Mouse (Mus musculus) ES-E14 (cell line): Measurements from ENCODE around the gene Ap5s1. TPM values are rescaled to one million over a fixed set of nuclear protein-coding genes. Genes with fewer than 3 reads are reported as not detected.
"Not testable (repeated sequence)": the region's sequence is repeated elsewhere in the genome, so short reads cannot be mapped to it uniquely, and the experiment has no call there.

Experiments
- DNase-seq: peaks from one replicate; pipeline ENCODE4 v3.0.0-alpha.2; 2013; ENCODE audit warnings: low read depth, low spot score
- H3K27ac ChIP-seq: 2 replicates; pipeline ENCODE4 v1.5.1; 2012; ENCODE audit warnings: low read depth, mild to moderate bottlenecking, low read length, moderate library complexity, mixed read lengths; ENCODE audit not compliant: poor library complexity, insufficient read depth, severe bottlenecking
- H3K36me3 ChIP-seq: 2 replicates; pipeline ENCODE4 v1.6.1; 2012; ENCODE audit warnings: mild to moderate bottlenecking, low read length, moderate library complexity, mixed read lengths; ENCODE audit not compliant: control insufficient read depth, poor library complexity, insufficient read depth, severe bottlenecking
- H3K4me1 ChIP-seq, 2 experiments: fragments of 150-350 bp in 1 of 2; sonication (generic) in 1 of 2; 2 replicates each; pipeline ENCODE4 v1.6.1; 2012; ENCODE audit warnings: low read length in 2 of 2, mild to moderate bottlenecking in 1 of 2, mixed read lengths in 1 of 2; ENCODE audit not compliant: control insufficient read depth in 2 of 2, insufficient read depth in 2 of 2, poor library complexity in 1 of 2
- H3K4me3 ChIP-seq, 2 experiments: fragments of 150-350 bp in 1 of 2; sonication (generic) in 1 of 2; 2 replicates each; pipeline ENCODE4 v1.5.1; 2012; ENCODE audit warnings: low read length in 2 of 2, low read depth in 1 of 2, mild to moderate bottlenecking in 1 of 2, mixed read lengths in 1 of 2; ENCODE audit not compliant: insufficient read depth in 1 of 2, poor library complexity in 1 of 2, severe bottlenecking in 1 of 2
- H3K9ac ChIP-seq: 2 replicates; pipeline ENCODE4 v1.6.1; 2012; ENCODE audit warnings: low read depth, mild to moderate bottlenecking, low read length, mixed read lengths; ENCODE audit not compliant: poor library complexity, insufficient read depth, severe bottlenecking
- H3K9me3 ChIP-seq: fragments of 150-350 bp; sonication (generic); 2 replicates; pipeline ENCODE4 v1.6.1; 2012; ENCODE audit warnings: low read depth, mild to moderate bottlenecking, low read length; ENCODE audit not compliant: control insufficient read depth, insufficient read depth
- CHD2 ChIP-seq: IDR thresholded peaks from 2 replicates; pipeline ENCODE4 v1.6.1; 2014; ENCODE audit warnings: mild to moderate bottlenecking, low read depth, low read length, inconsistent platforms
- HCFC1 ChIP-seq: IDR thresholded peaks from 2 replicates; pipeline ENCODE4 v1.6.1; 2012; ENCODE audit warnings: low read length, inconsistent platforms, borderline replicate concordance; ENCODE audit not compliant: insufficient read depth
- MAFK ChIP-seq: IDR thresholded peaks from 2 replicates; pipeline ENCODE4 v1.6.1; 2014; ENCODE audit warnings: mild to moderate bottlenecking, low read depth, low read length, inconsistent platforms; ENCODE audit not compliant: insufficient read depth
- ZC3H11A ChIP-seq: IDR thresholded peaks from 2 replicates; pipeline ENCODE4 v1.6.1; 2012; ENCODE audit warnings: low read depth, mild to moderate bottlenecking, inconsistent platforms, low read length, borderline replicate concordance
- ZNF384 ChIP-seq: IDR thresholded peaks from 2 replicates; pipeline ENCODE4 v1.6.1; 2012; ENCODE audit warnings: low read depth, low read length, inconsistent platforms
- in situ Hi-C, 2 experiments: fragments of 600-800 bp; cut with MboI; formaldehyde crosslinking; loops; one replicate each; pipeline ENCODE4 v1.15.1; 2025; ENCODE audit warnings: low sequenced_read_pairs in 2 of 2, inconsistent platforms in 1 of 2; ENCODE audit not compliant: unreplicated experiment in 2 of 2
- total RNA-seq: library from RNA; depleted of rRNA; stranded (reverse); fragments of 300-350 nt; gene quantifications from 2 replicates; pipeline ENCODE4 v1.2.3, GENCODE M21; 2012

The Ap5s1 gene
- total RNA-seq, 1 experiment = 7.9 TPM

DNA sequence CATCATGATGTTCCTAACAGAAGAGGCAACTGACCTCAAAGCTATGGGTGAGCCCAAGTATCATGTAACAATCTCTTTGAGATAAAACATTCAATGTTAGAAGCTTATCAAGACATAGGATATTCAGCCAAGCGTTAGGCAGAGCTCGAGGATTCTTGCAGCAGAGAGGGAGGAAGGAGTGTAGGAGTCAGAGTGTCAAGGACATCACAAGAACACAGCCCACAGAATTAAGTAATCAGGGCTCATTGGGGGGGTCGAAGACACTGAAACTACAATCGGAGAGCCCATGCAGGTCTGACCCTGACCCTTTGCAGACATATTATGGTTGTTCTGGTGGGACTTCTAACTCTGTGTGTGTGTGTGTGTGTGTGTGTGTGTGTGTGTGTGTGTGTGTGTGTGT, 13.2 kb downstream of the Ap5s1 start:
- DNase-seq = no peak
- H3K4me3 ChIP-seq = no peak overlapping the region
- H3K4me1 ChIP-seq = peaks cover 0 to 3% of the 10 kb centered on the region in 2 experiments; a peak in 3 of 4 replicates
- H3K9me3 ChIP-seq = no peaks in the 10 kb centered on the region
- TF ChIP-seq MAFK (no peak), CHD2 (no peak), ZC3H11A (no peak)
- no peak overlapping the region for H3K9ac ChIP-seq
- H3K27ac ChIP-seq = no peak overlapping the region
- no peaks in the 10 kb centered on the region for H3K36me3 ChIP-seq
- in situ Hi-C loops = no loop called here

- H3K4me1 ChIP-seq = peaks cover 0 to 4% of the 10 kb centered on the region in 2 experiments; a peak in 3 of 4 replicates
- in situ Hi-C loops = no loop called here
- no peak overlapping the region for H3K9ac ChIP-seq
- no peak overlapping the region for H3K27ac ChIP-seq
- H3K9me3 ChIP-seq = no peaks in the 10 kb centered on the region
- H3K4me3 ChIP-seq = no peak overlapping the region
- H3K36me3 ChIP-seq = no peaks in the 10 kb centered on the region
- no peak for DNase-seq
- TF ChIP-seq CHD2 = no peak
- TF ChIP-seq ZC3H11A = no peak
- TF ChIP-seq MAFK = no peak
- TF ChIP-seq ZNF384 = no peak
- TF ChIP-seq HCFC1 = no peak
Measured at GRCm38 (mm10) chr2:131221853-131222515, 15.1 kb downstream of the Ap5s1 start.

- Histone ChIP-seq H3K4me1 (peaks cover 0 to 2% of the 10 kb centered on the region in 2 experiments; a peak in 2 of 4 replicates), H3K36me3 (no peaks in the 10 kb centered on the region), H3K27ac (no peak overlapping the region), H3K9me3 (no peaks in the 10 kb centered on the region), H3K9ac (no peak overlapping the region), H3K4me3 (no peak overlapping the region)
- in situ Hi-C loops = no loop called here
- no peak for DNase-seq
- TF ChIP-seq HCFC1 (no peak), ZC3H11A (no peak), MAFK (no peak), ZNF384 (no peak), CHD2 (no peak)
Measured at GRCm38 (mm10) chr2:131222562-131222961, 15.7 kb downstream of the Ap5s1 start.

GRCm38 (mm10) chr2:131223569-131223968, 16.7 kb downstream of the Ap5s1 start:
- no peak for DNase-seq
- in situ Hi-C loops = no loop called here
- no peak for TF ChIP-seq MAFK
- no peak for TF ChIP-seq HCFC1
- no peak for TF ChIP-seq ZNF384
- Histone ChIP-seq H3K27ac (no peak overlapping the region), H3K4me1 (peaks cover 0 to 2% of the 10 kb centered on the region in 2 experiments; a peak in 1 of 4 replicates), H3K4me3 (no peak overlapping the region), H3K36me3 (no peaks in the 10 kb centered on the region), H3K9me3 (no peaks in the 10 kb centered on the region), H3K9ac (no peak overlapping the region)

DNA sequence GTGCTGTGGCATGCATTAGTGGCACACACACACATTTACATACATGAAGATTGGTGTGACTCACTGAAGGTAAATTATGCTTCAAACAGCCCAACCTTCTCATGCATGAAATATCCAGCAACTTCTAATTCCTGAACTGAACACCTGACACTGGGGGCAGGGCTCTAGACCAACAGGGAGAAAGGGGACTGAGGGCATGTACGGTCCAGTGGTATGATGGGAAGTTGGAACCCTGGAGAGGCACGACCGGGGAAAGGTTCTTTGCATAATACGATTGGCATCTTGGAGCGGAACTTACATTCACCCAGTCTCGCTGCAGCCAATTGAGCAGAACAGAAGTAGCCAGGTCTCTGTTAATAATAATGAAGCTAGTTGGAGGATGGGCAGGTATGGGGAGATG, 18.3 kb downstream of the Ap5s1 start:
- Histone ChIP-seq H3K4me3 (no peak overlapping the region), H3K9me3 (no peaks in the 10 kb centered on the region), H3K4me1 (peaks cover 2% of the 10 kb centered on the region in 2 experiments; a peak in 2 of 4 replicates), H3K27ac (no peak overlapping the region), H3K36me3 (no peaks in the 10 kb centered on the region), H3K9ac (no peak overlapping the region)
- in situ Hi-C loops = no loop called here
- DNase-seq = no peak
- TF ChIP-seq ZC3H11A (no peak), ZNF384 (no peak), CHD2 (no peak), MAFK (no peak), HCFC1 (no peak)

DNA sequence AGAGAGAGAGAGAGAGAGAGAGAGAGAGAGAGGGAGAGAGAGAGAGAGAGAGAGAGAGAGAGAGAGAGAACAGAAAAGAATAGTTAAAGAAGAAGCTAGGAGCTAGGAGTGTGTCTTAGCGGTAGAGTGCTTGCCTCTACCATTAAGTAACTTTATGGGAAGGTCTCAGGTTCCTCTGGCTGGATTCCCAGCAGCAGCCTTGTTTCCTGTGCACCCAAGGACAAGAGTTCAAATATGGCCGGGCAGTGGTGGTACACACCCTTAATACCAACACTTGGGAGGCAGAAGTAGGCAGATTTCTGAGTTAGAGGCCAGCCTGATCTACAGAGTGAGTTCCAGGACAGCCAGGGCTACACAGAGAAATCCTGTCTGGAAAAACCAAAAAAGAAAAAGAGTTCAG, 19.8 kb downstream of the Ap5s1 start:
- H3K4me1 ChIP-seq, H3K9ac ChIP-seq, H3K9me3 ChIP-seq, DNase-seq, H3K4me3 ChIP-seq, in situ Hi-C loops, H3K27ac ChIP-seq, H3K36me3 ChIP-seq: not testable (repeated sequence)
